Mouse (Mus musculus) urinary bladder, postnatal 36 days (tissue): ENCODE results near the gene Vmn2r37.
"Not testable (repeated sequence)": the region's sequence is repeated elsewhere in the genome, so short reads cannot be mapped to it uniquely, and the experiment has no call there.

ENCODE experiments used
- DNase-seq, 2 experiments: peaks; one replicate each; pipeline ENCODE4 v3.0.0; 2022; ENCODE audit warnings: low spot score in 2 of 2, mixed read lengths in 1 of 2

Vmn2r37 gene

DNA sequence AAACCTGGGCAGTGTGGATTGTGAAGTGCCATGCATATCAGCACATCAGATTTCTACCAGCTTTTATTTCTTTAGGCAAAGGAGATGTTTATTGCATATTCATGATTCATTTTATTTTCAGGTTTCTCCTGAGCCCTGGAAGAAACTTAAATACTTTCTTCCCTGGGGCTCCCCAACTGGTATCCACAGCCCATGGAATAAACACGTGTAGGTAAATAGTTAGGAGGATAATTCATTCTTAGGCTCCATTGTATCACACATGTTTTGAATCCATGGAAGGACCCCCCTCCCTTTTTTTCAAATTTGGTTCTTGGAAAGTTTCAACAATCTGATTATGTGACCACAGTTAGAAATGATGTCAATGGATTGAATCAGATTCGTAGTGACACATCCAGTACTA is at the start of gene Vmn2r37:
Vmn2r37 (minus strand) TSS at position 101 of the 400 bp plus-strand sequence.
- DNase-seq = not testable (repeated sequence)
